Mouse (Mus musculus): ENCODE results near the gene Sdk2. TPM values are rescaled to one million over a fixed set of nuclear protein-coding genes. Genes with fewer than 3 reads are reported as not detected.

Sdk2 gene
- polyA plus RNA-seq, 1 experiment from 2014 or later = 0.66 TPM

DNA sequence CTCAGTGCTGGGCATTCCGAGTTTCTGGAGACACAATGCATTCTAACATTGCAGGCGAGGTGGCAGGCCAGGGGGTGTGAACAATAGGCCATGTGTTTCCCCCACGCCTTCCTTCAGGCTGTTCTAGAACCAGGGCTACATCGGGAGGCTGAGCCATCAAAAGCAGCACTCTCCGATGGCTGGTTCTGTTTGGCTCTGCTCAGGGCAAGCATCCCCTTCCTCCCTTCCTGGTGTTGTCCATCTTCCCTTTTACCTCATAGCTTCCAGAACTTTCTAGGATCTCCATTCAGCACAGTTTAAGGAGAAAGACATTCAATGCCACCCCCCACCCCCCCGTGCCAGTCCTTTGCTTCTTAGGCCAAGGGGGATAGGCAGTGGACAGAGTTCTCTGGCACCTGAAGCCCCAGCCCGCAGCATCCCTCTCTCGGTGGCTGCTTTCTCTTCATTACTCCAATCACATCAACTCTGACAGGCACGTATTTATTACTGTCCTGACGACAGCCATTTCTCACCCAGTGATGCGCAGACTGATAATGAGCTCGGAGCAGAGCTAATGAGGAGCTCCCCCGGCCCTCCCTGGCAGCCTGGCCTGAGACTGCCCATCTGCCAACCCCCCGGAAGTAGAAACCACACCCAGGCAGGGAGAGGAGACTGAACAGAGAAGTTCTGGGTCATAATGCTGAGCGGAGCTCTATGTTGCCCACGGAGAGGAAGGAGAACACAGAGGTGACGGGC is 12.1 kb downstream of the Sdk2 start:
- no peak for TF ChIP-seq CTCF (IDR thresholded peaks at IDR 0.05; ENCODE audit: low read depth)
- Histone ChIP-seq H3K27me3 (replicated peaks; ENCODE audit: control insufficient read depth, insufficient read depth, low read length) (no peaks in the 10 kb centered on the region), H3K9me3 (ENCODE audit: control insufficient read depth) (no peaks in the 10 kb centered on the region), H3K9ac (ENCODE audit: low read depth, low read length) (no peak overlapping the region), H3K4me1 (replicated peaks; ENCODE audit: control insufficient read depth, insufficient read depth, low read length) (no peaks in the 10 kb centered on the region), H3K27ac (ENCODE audit: low read depth, low read length) (no peak overlapping the region), H3K4me3 (ENCODE audit: low read depth, low read length) (no peak overlapping the region), H3K36me3 (ENCODE audit: control insufficient read depth, insufficient read depth) (no peaks in the 10 kb centered on the region), H3K4me2 (replicated peaks; ENCODE audit: low read depth) (no peak overlapping the region)
- 72% methylated on average over 17 of the region's 17 CpGs for WGBS
- no peak for ATAC-seq

DNA sequence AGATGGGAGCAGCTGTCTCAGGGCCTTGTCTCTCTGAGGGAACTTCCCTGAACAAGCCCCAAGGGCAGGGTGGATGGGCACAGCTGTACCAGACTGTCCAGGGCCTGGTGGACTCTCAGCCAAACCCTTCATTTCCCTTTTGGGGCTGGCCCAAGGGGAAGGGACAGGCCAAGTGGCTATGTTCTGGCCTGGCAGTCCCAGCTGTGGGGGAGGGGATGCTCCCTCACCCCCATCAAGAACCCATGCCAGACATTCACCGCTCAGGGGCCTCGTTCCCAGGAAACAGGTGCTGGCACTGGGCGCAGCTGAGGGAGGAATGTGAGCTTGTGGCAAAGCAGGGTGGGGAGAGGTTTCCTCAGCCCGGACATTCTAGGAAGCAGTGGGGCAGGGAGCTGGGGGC is 15.5 kb downstream of the Sdk2 start:
- Histone ChIP-seq H3K36me3 (ENCODE audit: control insufficient read depth, insufficient read depth) (no peaks in the 10 kb centered on the region), H3K4me1 (replicated peaks; ENCODE audit: control insufficient read depth, insufficient read depth, low read length) (no peaks in the 10 kb centered on the region), H3K9me3 (ENCODE audit: control insufficient read depth) (no peaks in the 10 kb centered on the region), H3K4me2 (replicated peaks; ENCODE audit: low read depth) (no peak overlapping the region), H3K27me3 (replicated peaks; ENCODE audit: control insufficient read depth, insufficient read depth, low read length) (no peaks in the 10 kb centered on the region), H3K27ac (ENCODE audit: low read depth, low read length) (no peak overlapping the region), H3K4me3 (ENCODE audit: low read depth, low read length) (no peak overlapping the region), H3K9ac (ENCODE audit: low read depth, low read length) (no peak overlapping the region)
- TF ChIP-seq CTCF (IDR thresholded peaks at IDR 0.05; ENCODE audit: low read depth) = no peak
- ATAC-seq = no peak
- WGBS = 61% methylated on average over 4 of the region's 4 CpGs

DNA sequence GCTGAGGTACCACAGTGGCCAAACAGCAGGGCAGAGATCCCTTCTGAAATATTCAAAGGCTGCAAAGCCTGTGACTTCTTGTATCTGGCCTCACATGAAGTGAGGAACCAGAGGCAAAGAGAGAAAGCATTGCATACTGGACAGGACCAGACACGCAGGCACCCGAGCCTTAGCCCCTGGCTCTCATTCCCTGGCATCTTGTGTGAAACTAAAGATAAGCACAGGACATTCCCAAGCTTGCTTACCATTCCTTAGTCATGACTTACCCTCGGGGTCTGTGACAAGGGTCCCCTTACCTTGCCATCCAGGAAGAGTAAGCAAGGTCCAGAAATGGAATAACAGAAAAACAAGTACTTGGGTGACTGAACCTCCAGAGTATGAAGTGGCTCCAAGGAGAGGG is 16.3 kb downstream of the Sdk2 start:
- ATAC-seq = no peak
- no peak overlapping the region for H3K4me2 ChIP-seq (replicated peaks; ENCODE audit: low read depth)
- no peak overlapping the region for H3K27ac ChIP-seq (ENCODE audit: low read depth, low read length)
- no peak overlapping the region for H3K9ac ChIP-seq (ENCODE audit: low read depth, low read length)
- no peak for TF ChIP-seq CTCF (IDR thresholded peaks at IDR 0.05; ENCODE audit: low read depth)
- H3K9me3 ChIP-seq (ENCODE audit: control insufficient read depth) = no peaks in the 10 kb centered on the region
- no peaks in the 10 kb centered on the region for H3K27me3 ChIP-seq (replicated peaks; ENCODE audit: control insufficient read depth, insufficient read depth, low read length)
- 76% methylated on average over 3 of the region's 3 CpGs for WGBS
- H3K4me3 ChIP-seq (ENCODE audit: low read depth, low read length) = no peak overlapping the region
- H3K4me1 ChIP-seq (replicated peaks; ENCODE audit: control insufficient read depth, insufficient read depth, low read length) = no peaks in the 10 kb centered on the region
- no peaks in the 10 kb centered on the region for H3K36me3 ChIP-seq (ENCODE audit: control insufficient read depth, insufficient read depth)

DNA sequence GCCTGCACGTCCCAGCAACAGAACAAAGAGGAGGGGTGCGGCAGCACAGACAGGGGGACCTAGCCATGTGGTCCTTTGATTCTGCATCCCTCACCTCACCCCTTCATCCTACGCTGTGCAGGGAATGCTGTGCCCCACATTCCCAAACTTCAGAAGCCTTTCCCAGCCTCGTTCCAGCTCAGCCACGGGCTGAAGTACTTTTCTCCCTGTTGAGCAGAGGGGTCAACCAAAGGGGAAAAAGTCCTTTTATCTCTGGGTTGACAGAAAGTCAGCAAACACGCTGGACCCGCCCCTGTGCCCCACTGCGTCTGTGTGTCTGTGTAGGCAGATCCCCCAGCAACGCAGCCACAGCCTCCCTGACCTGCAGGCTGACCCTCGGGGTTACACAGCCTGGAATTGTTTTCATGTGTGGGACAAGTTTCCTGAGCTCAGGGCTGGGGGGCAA is 18.9 kb downstream of the Sdk2 start:
- no peak for TF ChIP-seq CTCF (IDR thresholded peaks at IDR 0.05; ENCODE audit: low read depth)
- ATAC-seq = no peak
- Histone ChIP-seq H3K4me3 (ENCODE audit: low read depth, low read length) (no peak overlapping the region), H3K4me2 (replicated peaks; ENCODE audit: low read depth) (no peak overlapping the region), H3K9me3 (ENCODE audit: control insufficient read depth) (no peaks in the 10 kb centered on the region), H3K36me3 (ENCODE audit: control insufficient read depth, insufficient read depth) (no peaks in the 10 kb centered on the region), H3K4me1 (replicated peaks; ENCODE audit: control insufficient read depth, insufficient read depth, low read length) (no peaks in the 10 kb centered on the region), H3K27me3 (replicated peaks; ENCODE audit: control insufficient read depth, insufficient read depth, low read length) (no peaks in the 10 kb centered on the region), H3K27ac (ENCODE audit: low read depth, low read length) (no peak overlapping the region), H3K9ac (ENCODE audit: low read depth, low read length) (no peak overlapping the region)
- 11% methylated on average over 10 of the region's 10 CpGs for WGBS

DNA sequence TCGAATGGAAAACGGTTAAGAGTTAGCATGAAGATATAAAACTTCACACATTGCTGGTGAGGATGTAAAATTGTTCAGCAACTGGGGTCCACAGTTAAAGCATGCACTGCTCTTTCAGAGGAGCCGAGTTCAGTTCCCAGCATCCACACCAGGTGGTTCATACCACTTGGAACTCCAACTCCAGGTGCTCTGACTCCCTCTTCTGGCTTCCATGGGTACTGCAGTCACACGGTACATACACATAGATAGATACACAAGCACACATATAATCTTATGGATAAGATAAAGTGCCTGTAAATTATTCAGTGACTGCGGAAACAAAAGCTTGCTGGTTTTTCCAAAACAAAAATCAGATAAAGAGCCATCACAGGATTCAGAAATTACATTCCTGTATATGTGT is 19.9 kb downstream of the Sdk2 start:
- TF ChIP-seq CTCF (IDR thresholded peaks at IDR 0.05; ENCODE audit: low read depth) = peak; percentile 19; the same call in 1 of the 2 replicates
- 94% methylated on average over 5 of the region's 5 CpGs for WGBS

DNA sequence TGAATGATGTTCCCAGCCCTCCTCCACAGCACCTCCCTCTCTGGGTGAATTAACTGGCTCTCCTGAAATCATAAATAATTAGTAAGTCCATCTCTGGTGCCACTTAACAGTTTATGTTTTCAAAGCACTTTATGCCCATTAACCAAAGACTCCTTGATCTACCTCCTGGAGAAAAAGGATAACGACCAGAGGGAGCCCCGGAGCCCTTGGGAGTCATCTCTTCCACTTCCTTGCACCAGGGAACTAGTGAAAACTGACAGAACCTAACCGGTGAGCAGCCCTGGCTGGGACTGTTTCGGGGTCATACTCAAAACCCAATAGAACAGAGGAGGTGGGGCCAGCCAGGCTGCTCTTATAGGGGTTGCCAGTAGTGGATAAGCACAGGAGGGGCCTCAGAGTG is 22.5 kb downstream of the Sdk2 start:
- ATAC-seq = no peak

More for the DNA sequence above, 19.9 kb downstream of the Sdk2 start:
- Histone ChIP-seq H3K9me3 (ENCODE audit: control insufficient read depth) (no peaks in the 10 kb centered on the region), H3K4me1 (replicated peaks; ENCODE audit: control insufficient read depth, insufficient read depth, low read length) (no peaks in the 10 kb centered on the region), H3K36me3 (ENCODE audit: control insufficient read depth, insufficient read depth) (no peaks in the 10 kb centered on the region), H3K4me3 (ENCODE audit: low read depth, low read length) (no peak overlapping the region), H3K4me2 (replicated peaks; ENCODE audit: low read depth) (no peak overlapping the region), H3K9ac (ENCODE audit: low read depth, low read length) (no peak overlapping the region), H3K27ac (ENCODE audit: low read depth, low read length) (no peak overlapping the region), H3K27me3 (replicated peaks; ENCODE audit: control insufficient read depth, insufficient read depth, low read length) (no peaks in the 10 kb centered on the region)
- no peak for ATAC-seq

More for the DNA sequence above, 22.5 kb downstream of the Sdk2 start:
- no peaks in the 10 kb centered on the region for H3K9me3 ChIP-seq (ENCODE audit: control insufficient read depth)
- no peak overlapping the region for H3K9ac ChIP-seq (ENCODE audit: low read depth, low read length)
- TF ChIP-seq CTCF (IDR thresholded peaks at IDR 0.05; ENCODE audit: low read depth) = no peak
- WGBS = 72% methylated on average over 4 of the region's 4 CpGs
- H3K27ac ChIP-seq (ENCODE audit: low read depth, low read length) = no peak overlapping the region
- H3K4me3 ChIP-seq (ENCODE audit: low read depth, low read length) = no peak overlapping the region
- no peak overlapping the region for H3K4me2 ChIP-seq (replicated peaks; ENCODE audit: low read depth)
- H3K36me3 ChIP-seq (ENCODE audit: control insufficient read depth, insufficient read depth) = no peaks in the 10 kb centered on the region
- no peaks in the 10 kb centered on the region for H3K27me3 ChIP-seq (replicated peaks; ENCODE audit: control insufficient read depth, insufficient read depth, low read length)
- no peaks in the 10 kb centered on the region for H3K4me1 ChIP-seq (replicated peaks; ENCODE audit: control insufficient read depth, insufficient read depth, low read length)
